Mouse (Mus musculus) lung, embryonic 16.5 days (tissue): ENCODE data around the gene Ints13. TPM values are rescaled to one million over a fixed set of nuclear protein-coding genes. Genes with fewer than 3 reads are reported as not detected.

Source experiments
- ATAC-seq: fragments of 200-750 bp; cut with Nextera tagmentation; 2 replicates; pipeline ENCODE4 v1.8.0; 2017; ENCODE audit warnings: low read depth, mild to moderate bottlenecking, moderate library complexity
- H3K27ac ChIP-seq: fragments of 300-500 bp; sonication (generic); 2 replicates; pipeline ENCODE4 v1.5.1; 2014; ENCODE audit warnings: mild to moderate bottlenecking, control low read depth, low read length
- H3K27me3 ChIP-seq: fragments of 300-500 bp; sonication (generic); 2 replicates; pipeline ENCODE4 v1.6.1; 2014; ENCODE audit warnings: low read depth, low read length, mixed read lengths; ENCODE audit not compliant: control insufficient read depth, insufficient read depth
- H3K36me3 ChIP-seq: fragments of 300-500 bp; sonication (generic); 2 replicates; pipeline ENCODE4 v1.6.1; 2014; ENCODE audit warnings: low read length; ENCODE audit not compliant: control insufficient read depth, insufficient read depth
- H3K4me1 ChIP-seq: fragments of 300-500 bp; sonication (generic); replicated peaks from 2 replicates; pipeline ENCODE4 v1.6.1; 2014; ENCODE audit warnings: low read length, mixed read lengths; ENCODE audit not compliant: control insufficient read depth, insufficient read depth
- H3K4me2 ChIP-seq: fragments of 300-500 bp; sonication (generic); 2 replicates; pipeline ENCODE4 v1.6.1; 2014; ENCODE audit warnings: low read depth, low read length, control low read depth
- H3K4me3 ChIP-seq: fragments of 300-500 bp; sonication (generic); 2 replicates; pipeline ENCODE4 v1.5.1; 2014; ENCODE audit warnings: mild to moderate bottlenecking, low read length, control low read depth
- H3K9ac ChIP-seq: fragments of 300-500 bp; sonication (generic); 2 replicates; pipeline ENCODE4 v1.6.1; 2014; ENCODE audit warnings: low read length, control low read depth
- H3K9me3 ChIP-seq: fragments of 300-500 bp; sonication (generic); 2 replicates; pipeline ENCODE4 v1.6.1; 2016; ENCODE audit warnings: low read length; ENCODE audit not compliant: control insufficient read depth
- WGBS: fragments of 180-500 bp; shearing (Covaris S2); extraction: QIAGEN DNeasy Blood & Tissue Kit; methylation state at CpG from one replicate; pipeline ENCODE4 v1.1.7; 2014; 5-methylcytosine and 5-hydroxymethylcytosine counted together
- polyA plus RNA-seq: library from polyadenylated mRNA; unstranded; fragments of >200 nt; fragmentation: Nextera tagmentation; extraction: Ambion mirVana; gene quantifications from 2 replicates; pipeline ENCODE4 v1.2.1, GENCODE M21; 2015

Gene Ints13
- polyA plus RNA-seq, 1 experiment from 2014 or later, result 69.9 TPM

DNA sequence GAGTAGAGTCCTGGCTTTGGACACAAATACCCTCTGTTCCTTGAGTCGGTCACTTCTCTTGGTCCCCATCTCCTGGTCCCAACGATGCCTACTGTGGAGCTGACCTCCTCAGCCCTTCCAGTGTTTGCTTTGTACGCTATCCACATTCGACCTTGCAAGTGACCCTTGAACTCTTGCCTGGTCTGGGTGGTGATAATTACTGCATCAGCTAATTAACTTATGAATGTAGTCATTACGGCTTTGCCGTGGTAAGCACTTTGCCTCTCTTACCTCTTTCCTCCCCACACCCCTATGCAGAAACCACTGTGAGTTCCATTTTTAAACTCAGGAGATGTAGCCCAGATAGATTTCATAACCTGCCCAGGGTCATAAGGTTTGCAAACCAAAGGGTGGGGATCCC, 77.4 kb downstream of the Ints13 start:
- H3K27ac ChIP-seq, result no peak overlapping the region
- H3K9me3 ChIP-seq, result no peaks in the 10 kb centered on the region
- H3K27me3 ChIP-seq, result no peaks in the 10 kb centered on the region; the same call in 1 of the 2 replicates
- ATAC-seq, result no peak
- no peak overlapping the region for H3K4me3 ChIP-seq
- no peaks in the 10 kb centered on the region for H3K36me3 ChIP-seq
- H3K4me2 ChIP-seq, result no peak overlapping the region
- no peak overlapping the region for H3K9ac ChIP-seq
- WGBS, result 69% methylated on average over 6 of the region's 6 CpGs
- peaks cover 7% of the 10 kb centered on the region; the same call in 1 of the 2 replicates for H3K4me1 ChIP-seq

Other genes with a start within 250 kb of the Ints13 start
- gene Itpr2, start 75.6 kb downstream of the Ints13 start, polyA plus RNA-seq, result 14.4 and 16.2 TPM in 2 replicates
- 102 and 109 TPM in 2 replicates for gene Fgfr1op2, start 632 bp downstream of the Ints13 start, polyA plus RNA-seq
- gene Med21, start 64.7 kb upstream of the Ints13 start, polyA plus RNA-seq, result 146 and 159 TPM in 2 replicates
- gene Tm7sf3, start 65.0 kb upstream of the Ints13 start, polyA plus RNA-seq, result 27.0 and 29.9 TPM in 2 replicates
- 13.5 and 15.6 TPM in 2 replicates for gene Stk38l, start 147.2 kb upstream of the Ints13 start, polyA plus RNA-seq
- 3.9 and 4.4 TPM in 2 replicates for gene Arntl2, start 218.2 kb upstream of the Ints13 start, polyA plus RNA-seq